Mouse (Mus musculus) myocyte (in vitro differentiated cells): ENCODE results near the gene Klhl12.
A peak's percentile ranks its signal among the peaks of the same experiment; 100 is the strongest.

Experiments
- CEBPB ChIP-seq: IDR thresholded peaks from 2 replicates; pipeline ENCODE4 v1.6.1; 2011; ENCODE audit warnings: mild to moderate bottlenecking, moderate library complexity; ENCODE audit not compliant: poor library complexity, insufficient read depth, severe bottlenecking
- POLR2A ChIP-seq: IDR thresholded peaks from one replicate; pipeline ENCODE4 v1.6.1; 2011; ENCODE audit warnings: low read depth, mild to moderate bottlenecking, control low read depth, moderate library complexity; ENCODE audit not compliant: insufficient read length
- SRF ChIP-seq: IDR thresholded peaks from one replicate; pipeline ENCODE4 v1.6.1; 2011; ENCODE audit warnings: low read depth; ENCODE audit not compliant: control insufficient read depth, insufficient read length
- TCF3 ChIP-seq: IDR thresholded peaks from one replicate; pipeline ENCODE4 v1.6.1; 2011; ENCODE audit warnings: low read depth, control low read depth; ENCODE audit not compliant: insufficient read length

- TF ChIP-seq POLR2A (peak; percentile 89), CEBPB (peak; percentile 67; the same call in 1 of the 2 replicates), SRF (no peak), TCF3 (no peak)
Observed at GRCm38 (mm10) chr1:134454904-134455824, at the start of gene Klhl12.
